9 mouse cellular contexts compared by ENCODE assay signal in the genomic region with DNA sequence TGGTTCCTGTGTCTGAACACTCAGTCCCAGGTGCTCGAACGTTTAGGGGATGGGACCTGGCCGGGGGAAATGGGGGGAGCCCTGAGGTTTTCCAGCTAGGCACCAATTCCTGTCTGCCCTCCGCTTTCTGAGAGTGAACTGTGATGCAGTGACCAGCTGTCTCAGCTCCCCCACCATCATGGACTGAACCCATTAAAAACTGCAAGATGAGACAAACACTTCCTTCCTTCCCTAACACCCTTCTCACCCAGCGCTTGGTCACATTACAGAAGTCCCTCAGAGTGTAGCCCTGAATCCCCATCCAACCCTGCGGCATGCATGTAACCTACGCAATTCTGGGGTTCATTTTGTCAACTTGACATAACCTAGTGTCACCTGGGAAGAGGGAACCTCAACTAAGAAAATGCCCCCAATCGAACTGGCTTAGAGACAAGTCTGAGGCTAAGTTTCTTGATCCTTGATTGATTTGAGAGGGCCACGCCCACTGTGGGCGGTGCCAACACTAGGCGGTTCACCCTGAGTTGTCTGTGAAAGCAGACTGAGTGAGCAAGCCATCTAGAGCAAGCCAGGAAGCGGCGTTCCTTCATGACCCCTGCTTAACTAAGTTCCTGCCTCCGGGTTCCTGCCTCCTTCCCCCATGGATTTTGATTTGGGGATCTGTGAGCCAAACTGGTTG. TPM values are rescaled to one million over a fixed set of nuclear protein-coding genes. Genes with fewer than 3 reads are reported as not detected.
DNase-seq lines count a peak whose midpoint lies in the region; ATAC-seq and TF ChIP-seq lines count a peak whose summit lies in the region.
"Had no signal": no experiment of that assay in that cellular context is flagged by ENCODE, and none has a peak within 500 bp of the region (broad histone marks: within the 10 kb centered on the region; RNA-seq: fewer than 3 reads in every experiment).

No protein-coding gene starts in this region.

- no peak overlapping the region for H3K4me2 ChIP-seq in hindbrain, postnatal 0 days (ENCODE audit: low read depth, low read length)
- H3K4me2 ChIP-seq: liver, embryonic 15.5 days had no signal

- no peak for DNase-seq in heart, embryonic 10.5 days (ENCODE audit: low spot score)
- DNase-seq in heart, postnatal 25 days (ENCODE audit: low spot score), result no peak
- peak; percentile 59 for DNase-seq in embryo, embryonic 10.5 days (ENCODE audit: low spot score)
- DNase-seq in hindbrain, postnatal 0 days (ENCODE audit: low spot score), result peak; percentile 52
- DNase-seq in thymus, postnatal 14 days, result peak; percentile 52
- DNase-seq in layer of hippocampus, postnatal 14 days (ENCODE audit: low spot score in 2 of 2), result no peak

- no peak for TF ChIP-seq CTCF in hindbrain, postnatal 0 days (IDR thresholded peaks at IDR 0.05; ENCODE audit: low read depth)

- H3K27ac ChIP-seq in heart, embryonic 10.5 days, result peak overlapping the region; percentile 60
- peak overlapping the region; percentile 64; the same call in 1 of the 2 replicates for H3K27ac ChIP-seq in hindbrain, postnatal 0 days
- H3K27ac ChIP-seq: liver, embryonic 15.5 days had no signal

- no peak overlapping the region for H3K4me3 ChIP-seq in heart, embryonic 10.5 days
- no peak overlapping the region for H3K4me3 ChIP-seq in hindbrain, postnatal 0 days (ENCODE audit: low read length)
- H3K4me3 ChIP-seq: liver, embryonic 15.5 days had no signal

- H3K27me3 ChIP-seq in heart, embryonic 10.5 days (ENCODE audit: insufficient read depth, poor library complexity, severe bottlenecking), result no peaks in the 10 kb centered on the region
- H3K27me3 ChIP-seq in hindbrain, postnatal 0 days (ENCODE audit: insufficient read depth, low read length), result no peaks in the 10 kb centered on the region
- H3K27me3 ChIP-seq: liver, embryonic 15.5 days had no signal

- H3K9ac ChIP-seq in hindbrain, postnatal 0 days (replicated peaks; ENCODE audit: low read length), result no peak overlapping the region; the same call in 1 of the 2 replicates
- H3K9ac ChIP-seq: liver, embryonic 15.5 days had no signal

- intact Hi-C loops in heart, postnatal 25 days (cut with DNase I), result no loop called here

- ATAC-seq in hindbrain, postnatal 0 days, result no peak
- peak; percentile 25; the same call in 1 of the 2 replicates for ATAC-seq in megakaryocyte progenitor cell, adult 5-6 weeks (replicated peaks; ENCODE audit: poor library complexity)
- no peak for ATAC-seq in inflammation-experienced regulatory T-cells, adult 6 months

- peaks cover 94% of the 10 kb centered on the region for H3K4me1 ChIP-seq in heart, embryonic 10.5 days
- peaks cover 69% of the 10 kb centered on the region for H3K4me1 ChIP-seq in hindbrain, postnatal 0 days (ENCODE audit: insufficient read depth, low read length)

- WGBS in heart, embryonic 10.5 days, result 51% methylated on average over 14 of the region's 14 CpGs
- WGBS in hindbrain, postnatal 0 days, result 50% methylated on average over 14 of the region's 14 CpGs

- 0 out of 2 replicates have a peak, but pooled peaks cover 6% of the 10 kb centered on the region for H3K36me3 ChIP-seq in heart, embryonic 10.5 days
- H3K36me3 ChIP-seq in hindbrain, postnatal 0 days (ENCODE audit: insufficient read depth, low read length), result no peaks in the 10 kb centered on the region
- H3K36me3 ChIP-seq: liver, embryonic 15.5 days had no signal

- H3K9me3 ChIP-seq in heart, embryonic 10.5 days, result no peaks in the 10 kb centered on the region
- no peaks in the 10 kb centered on the region for H3K9me3 ChIP-seq in hindbrain, postnatal 0 days (ENCODE audit: low read length)
- H3K9me3 ChIP-seq: liver, embryonic 15.5 days had no signal

RNA-seq across cellular contexts. Expression of a gene that starts 41.9 kb away (rescaled TPM):
- 17.8 and 23.3 TPM in 2 replicates for polyA plus RNA-seq in heart, embryonic 10.5 days (2016; fragmentation: Nextera tagmentation; extraction: Ambion mirVana)
- 10 to 100 TPM; 67.8 to 89.5 TPM for total RNA-seq in heart, postnatal 25 days (2021)
- total RNA-seq in hindbrain, postnatal 0 days (2014; rRNA removed), result 35.4 and 37.5 TPM in 2 replicates
- 20.9 and 22.7 TPM in 2 replicates for polyA plus RNA-seq in hindbrain, postnatal 0 days (2015; fragmentation: Nextera tagmentation; extraction: Ambion mirVana)
- total RNA-seq in megakaryocyte progenitor cell, adult 5-6 weeks (2015), result 50.1 and 57.3 TPM in 2 replicates
- 8.4 and 10.9 TPM in 2 replicates for total RNA-seq in megakaryocyte progenitor cell, adult 5-6 weeks (2017)
- 1 to 10 TPM; 3.9 to 6.7 (median 4.7) TPM for polyA plus RNA-seq in inflammation-experienced regulatory T-cells, adult 6 months (2017; shearing (Covaris generic))
- 100 to 1,000 TPM; 238 to 254 TPM for total RNA-seq in layer of hippocampus, postnatal 14 days (2021)

Comparison
In these comparisons a context has a peak if more than half of its experiments do, and no peak if none do; other contexts are left out.
1. DNase-seq: peak in embryo, embryonic 10.5 days (single experiment), hindbrain, postnatal 0 days (single experiment) and thymus, postnatal 14 days (single experiment); none in heart, embryonic 10.5 days (single experiment), heart, postnatal 25 days (single experiment) and layer of hippocampus, postnatal 14 days (0 of 2).